Mouse (Mus musculus) ES-Bruce4 (cell line): Measurements from ENCODE around the gene Zfp704.

ENCODE experiments used
- CTCF ChIP-seq: IDR thresholded peaks from one replicate; pipeline ENCODE4 v1.8.1; 2011; ENCODE audit warnings: low read depth, low read length
- POLR2A ChIP-seq: IDR thresholded peaks from one replicate; pipeline ENCODE4 v1.8.1; 2011; ENCODE audit warnings: low read length; ENCODE audit not compliant: insufficient read depth

- TF ChIP-seq POLR2A (no peak), CTCF (no peak)
These were observed 128.5 kb downstream of the Zfp704 start for GRCm38 (mm10) chr3:9481358-9481757.
